Mouse (Mus musculus) T-helper 2 cell (primary cell): ENCODE measurements around the gene 1700016H13Rik.

Experiments used
- in situ Hi-C: fragments of 300-600 bp; cut with MboI, MseI; formaldehyde crosslinking; loops from one replicate; pipeline ENCODE4 v1.15.1; 2025; ENCODE audit warnings: high pct_unique_total_duplicates

The 1700016H13Rik gene

GRCm38 (mm10) chr5:103674482-103674881, 18.7 kb upstream of the 1700016H13Rik start:
- in situ Hi-C loops = no loop called here

- in situ Hi-C loops = no loop called here
These were observed 17.8 kb upstream of the 1700016H13Rik start for GRCm38 (mm10) chr5:103673611-103674010.

- in situ Hi-C loops = no loop called here
These were observed 16.0 kb upstream of the 1700016H13Rik start for GRCm38 (mm10) chr5:103671858-103672257.

- in situ Hi-C loops = no loop called here
These were observed 10.1 kb upstream of the 1700016H13Rik start for GRCm38 (mm10) chr5:103665876-103666275.

GRCm38 (mm10) chr5:103664932-103665331, 9.1 kb upstream of the 1700016H13Rik start:
- in situ Hi-C loops = no loop called here

- in situ Hi-C loops = loop anchor here (5.0 to 10.0 kb wide), 3 partner anchors 72 to 312 kb away; no protein-coding TSS in a partner anchor
These were observed 3.8 kb upstream of the 1700016H13Rik start for GRCm38 (mm10) chr5:103659571-103659970.

GRCm38 (mm10) chr5:103658921-103659320, 3.1 kb upstream of the 1700016H13Rik start:
- in situ Hi-C loops = loop anchor here (5.0 to 10.0 kb wide), 3 partner anchors 72 to 312 kb away; no protein-coding TSS in a partner anchor

GRCm38 (mm10) chr5:103654780-103655179, 1.0 kb downstream of the 1700016H13Rik start:
- in situ Hi-C loops = loop anchor here (5.0 to 10.0 kb wide), 3 partner anchors 67 to 307 kb away; no protein-coding TSS in a partner anchor

GRCm38 (mm10) chr5:103654225-103654624, 1.6 kb downstream of the 1700016H13Rik start:
- in situ Hi-C loops = loop anchor here (10.0 kb wide), 1 partner anchor 209 kb away; no protein-coding TSS in a partner anchor

GRCm38 (mm10) chr5:103647320-103647719, 8.5 kb downstream of the 1700016H13Rik start:
- in situ Hi-C loops = no loop called here

- in situ Hi-C loops = no loop called here
These were observed 11.6 kb downstream of the 1700016H13Rik start for GRCm38 (mm10) chr5:103644167-103644566.

GRCm38 (mm10) chr5:103637162-103637561, 18.6 kb downstream of the 1700016H13Rik start:
- in situ Hi-C loops = no loop called here

- in situ Hi-C loops = no loop called here
These were observed 25.8 kb downstream of the 1700016H13Rik start for GRCm38 (mm10) chr5:103629854-103630580.

GRCm38 (mm10) chr5:103629111-103629764, 26.6 kb downstream of the 1700016H13Rik start, which contains the start of gene Slc10a6:
TSS of gene Slc10a6 (minus strand) at chr5:103629403.
- in situ Hi-C loops = no loop called here

- in situ Hi-C loops = no loop called here
These were observed 27.3 kb downstream of the 1700016H13Rik start for GRCm38 (mm10) chr5:103628499-103628898.

GRCm38 (mm10) chr5:103624831-103625230, 31.0 kb downstream of the 1700016H13Rik start:
- in situ Hi-C loops = loop anchor here (25.0 kb wide), 1 partner anchor 738 kb away; no protein-coding TSS in a partner anchor

GRCm38 (mm10) chr5:103622321-103622720, 33.5 kb downstream of the 1700016H13Rik start:
- in situ Hi-C loops = loop anchor here (25.0 kb wide), 1 partner anchor 735 kb away; no protein-coding TSS in a partner anchor

GRCm38 (mm10) chr5:103620301-103620973, 35.4 kb downstream of the 1700016H13Rik start:
- in situ Hi-C loops = loop anchor here (25.0 kb wide), 1 partner anchor 733 kb away; no protein-coding TSS in a partner anchor

- in situ Hi-C loops = loop anchor here (10.0 to 25.0 kb wide), 2 partner anchors 730 to 1592 kb away; no protein-coding TSS in a partner anchor
These were observed 38.6 kb downstream of the 1700016H13Rik start for GRCm38 (mm10) chr5:103617191-103617590.

GRCm38 (mm10) chr5:103614356-103614755, 41.5 kb downstream of the 1700016H13Rik start:
- in situ Hi-C loops = loop anchor here (10.0 to 25.0 kb wide), 2 partner anchors 727 to 1590 kb away; no protein-coding TSS in a partner anchor

- in situ Hi-C loops = loop anchor here (10.0 to 25.0 kb wide), 2 partner anchors 725 to 1588 kb away; no protein-coding TSS in a partner anchor
These were observed 43.5 kb downstream of the 1700016H13Rik start for GRCm38 (mm10) chr5:103612316-103612715.
